Mouse (Mus musculus) heart, adult 18-20 months (tissue): ENCODE measurements around the gene Slit3. TPM values are rescaled to one million over a fixed set of nuclear protein-coding genes. Genes with fewer than 3 reads are reported as not detected.

Source experiments
- DNase-seq, 2 experiments: peaks; one replicate each; pipeline ENCODE4 v3.0.0; 2021 to 2022; ENCODE audit warnings: mixed read lengths in 1 of 2
- total RNA-seq, 2 experiments: library from RNA; stranded (reverse); gene quantifications; 2 replicates each; pipeline ENCODE4 v1.2.3; 2021

The Slit3 gene
- total RNA-seq, 2 experiments from 2014 or later = 12.6 to 13.3 TPM

- DNase-seq = no peak
Observed at GRCm38 (mm10) chr11:35124489-35125107, 3.6 kb downstream of the Slit3 start.

DNA sequence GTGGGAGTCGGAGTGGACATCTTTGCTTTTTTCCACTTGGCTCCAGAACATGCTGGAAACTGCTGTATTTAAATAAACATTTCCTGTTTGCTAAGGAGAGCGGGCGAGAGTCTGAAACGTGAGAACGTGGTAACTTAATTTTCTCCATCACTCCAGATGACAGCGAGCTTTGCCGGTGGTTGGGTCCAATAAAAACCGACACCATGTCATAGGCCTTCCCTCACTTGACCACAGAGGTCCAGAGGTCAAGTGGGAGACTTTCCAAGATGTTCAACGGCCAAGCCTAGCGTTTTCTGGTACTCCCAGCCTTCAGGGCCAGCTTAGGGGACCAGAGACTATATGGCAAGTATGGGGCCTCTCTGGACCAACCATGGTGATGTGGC, 4.1 kb downstream of the Slit3 start:
- peak; percentile 59 to 71 for DNase-seq

- no peak for DNase-seq
Observed at GRCm38 (mm10) chr11:35131740-35132139, 10.7 kb downstream of the Slit3 start.

GRCm38 (mm10) chr11:35136625-35137024, 15.6 kb downstream of the Slit3 start:
- DNase-seq = peak; percentile 18 to 22

DNA sequence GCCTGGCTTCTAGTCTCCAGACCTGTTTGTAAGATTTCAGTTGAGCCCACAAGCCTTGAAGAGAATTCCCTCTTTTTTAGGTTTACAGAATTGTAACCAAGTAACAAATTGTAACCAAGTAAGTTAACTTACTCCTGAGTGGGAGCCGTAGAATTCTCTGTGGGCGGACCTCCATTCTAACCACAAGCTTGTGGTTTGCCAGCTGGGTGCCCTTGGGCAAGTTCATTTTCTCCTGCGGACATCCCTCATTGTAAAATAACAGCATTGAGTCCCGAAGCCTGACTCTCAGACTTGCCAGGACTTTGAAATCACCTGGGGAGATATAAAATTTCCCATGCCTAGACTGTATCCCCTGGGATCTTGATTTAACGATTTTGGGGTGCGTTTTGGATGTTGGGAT, 19.1 kb downstream of the Slit3 start:
- no peak for DNase-seq

- DNase-seq = no peak
Observed at GRCm38 (mm10) chr11:35142202-35142601, 21.2 kb downstream of the Slit3 start.

DNA sequence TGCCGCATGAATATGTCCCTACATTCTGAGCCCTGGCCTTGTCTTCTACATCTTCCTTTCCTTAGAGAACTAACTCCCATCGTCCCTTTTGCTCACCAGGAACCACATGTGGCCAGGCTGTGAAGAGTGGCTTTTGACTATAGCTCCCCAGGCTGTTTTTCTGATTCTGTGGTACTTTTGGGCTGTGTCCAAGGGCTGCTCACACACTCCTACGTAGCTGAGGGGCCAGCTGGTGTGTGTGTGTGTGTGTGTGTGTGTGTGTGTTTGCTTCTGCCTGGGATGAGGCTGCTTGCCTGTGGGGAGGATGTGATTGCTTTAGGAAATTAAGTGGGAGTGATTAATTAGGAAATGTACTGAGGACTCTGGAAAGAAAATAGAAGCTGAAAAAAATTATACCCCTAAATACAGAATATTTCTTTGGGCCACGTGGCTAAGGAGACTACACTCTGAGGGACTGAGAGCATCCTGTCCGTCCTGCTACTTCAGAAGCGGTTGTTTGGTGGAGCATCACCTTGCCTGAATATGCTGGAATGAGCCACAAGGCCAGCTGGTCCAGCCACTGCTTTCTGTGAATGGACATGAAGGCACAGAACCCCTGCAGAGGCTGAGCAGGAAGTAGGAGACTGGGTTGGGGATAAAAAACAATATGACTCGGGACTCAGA, 21.8 kb downstream of the Slit3 start:
- DNase-seq = no peak

- DNase-seq = no peak
Observed at GRCm38 (mm10) chr11:35147818-35148445, 26.9 kb downstream of the Slit3 start.

DNA sequence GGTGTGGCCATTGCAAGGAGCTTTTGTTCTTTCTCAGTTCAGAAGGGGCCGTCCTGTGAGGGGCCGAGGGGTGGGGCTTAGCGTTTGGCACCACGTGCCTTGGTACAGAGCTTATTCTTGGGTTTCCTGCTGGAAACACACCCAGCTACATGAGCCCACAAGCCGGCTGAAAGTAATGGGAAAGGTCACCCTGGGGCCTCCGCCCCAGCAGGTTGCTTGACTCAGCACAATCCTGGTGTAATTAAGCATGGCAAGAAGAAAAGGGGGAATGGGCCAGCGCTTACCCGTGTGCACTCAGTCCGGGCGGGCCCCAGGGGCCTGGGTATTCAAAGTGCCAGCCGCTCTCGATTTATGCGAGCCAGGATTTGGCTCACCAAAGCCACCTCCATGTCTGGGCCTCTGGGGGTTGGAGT, 30.5 kb downstream of the Slit3 start:
- no peak for DNase-seq

DNA sequence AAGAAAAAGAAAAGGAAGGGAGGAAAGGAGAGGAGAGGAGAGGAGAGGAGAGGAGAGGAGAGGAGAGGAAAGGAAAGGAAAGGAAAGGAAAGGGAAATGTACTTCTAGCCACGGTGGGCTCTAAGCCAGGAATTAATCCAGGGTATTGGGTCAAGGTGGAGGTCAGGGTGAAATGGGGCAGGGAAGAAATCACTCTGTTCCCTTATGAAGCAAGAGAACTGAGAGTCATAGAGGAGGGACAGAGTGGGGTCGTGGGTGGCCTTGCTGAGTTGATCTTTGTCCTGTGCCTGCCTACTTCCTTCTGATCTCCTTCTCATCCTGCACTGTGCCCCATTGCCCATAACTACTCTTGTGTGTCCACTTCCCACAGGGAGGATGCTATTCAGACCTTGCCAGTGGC, 31.9 kb downstream of the Slit3 start:
- no peak for DNase-seq

- no peak for DNase-seq
Observed at GRCm38 (mm10) chr11:35154449-35154848, 33.4 kb downstream of the Slit3 start.

GRCm38 (mm10) chr11:35155281-35155680, 34.3 kb downstream of the Slit3 start:
- DNase-seq = no peak

DNA sequence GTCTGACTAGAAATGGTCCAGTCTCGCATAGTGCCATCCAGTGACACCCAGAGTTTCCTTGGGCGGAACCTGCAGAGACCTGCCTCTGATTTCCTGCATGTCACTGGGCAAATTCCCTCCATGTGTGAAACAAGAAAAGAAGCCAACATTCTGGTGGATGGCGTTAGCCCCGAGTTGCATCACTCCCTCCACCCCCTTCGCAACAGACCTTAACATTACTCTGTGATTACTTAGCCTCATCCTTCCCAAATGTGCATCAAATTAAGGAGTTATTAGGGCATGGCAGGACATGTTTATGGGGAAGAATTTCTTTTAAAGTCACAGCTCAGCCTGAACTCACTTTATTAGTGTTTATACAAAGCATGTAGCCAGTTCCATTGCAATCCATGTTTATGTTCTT, 35.7 kb downstream of the Slit3 start:
- DNase-seq = no peak

DNA sequence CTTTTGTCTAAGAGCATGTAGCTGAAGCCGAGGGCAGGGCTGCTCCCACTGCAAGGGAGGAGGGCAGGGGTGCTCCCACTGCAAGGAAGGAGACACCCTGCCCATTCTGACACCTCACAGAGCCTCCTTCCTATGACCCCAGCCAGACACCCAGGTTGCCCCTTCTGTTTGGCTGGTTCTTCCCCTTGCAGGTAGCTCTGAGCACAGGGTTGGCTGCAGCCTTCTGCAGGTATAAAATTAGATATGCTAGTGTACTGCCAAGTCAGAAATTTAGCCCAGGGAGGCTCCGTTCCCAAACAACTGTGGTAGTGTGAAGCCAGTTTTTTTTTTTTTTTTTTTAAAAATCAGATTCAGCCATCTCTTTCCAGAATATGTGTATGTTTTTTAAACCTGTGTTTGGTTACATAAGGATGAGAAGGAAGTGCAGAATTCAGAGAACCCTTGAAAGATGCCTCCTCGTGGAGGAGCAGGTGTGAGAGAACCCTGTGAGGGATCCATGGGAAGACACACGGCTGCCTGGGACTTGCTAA, 39.7 kb downstream of the Slit3 start:
- no peak for DNase-seq

DNA sequence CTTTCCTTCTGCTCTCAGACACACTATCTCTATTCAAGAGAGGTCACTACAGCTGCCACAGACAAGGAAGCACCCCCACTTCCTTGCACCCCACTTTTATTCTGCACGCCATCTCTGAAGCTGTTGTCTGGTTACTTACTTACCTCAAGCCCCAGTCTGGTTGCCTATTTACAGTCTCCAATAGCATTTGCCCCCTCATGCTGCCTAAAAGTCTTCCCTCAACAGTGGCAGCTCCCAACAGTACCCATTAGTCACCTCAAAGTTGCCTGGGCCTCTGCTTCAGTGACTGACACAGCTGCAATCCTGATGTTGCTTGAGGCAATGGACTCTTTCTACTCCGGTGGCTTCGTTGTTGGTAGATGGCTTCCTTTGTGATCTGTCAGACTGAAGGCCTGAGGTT, 42.4 kb downstream of the Slit3 start:
- no peak for DNase-seq

- peak in 1 of 2 experiments; percentile 16 for DNase-seq
Observed at GRCm38 (mm10) chr11:35167176-35167575, 46.2 kb downstream of the Slit3 start.

GRCm38 (mm10) chr11:35171505-35171904, 50.5 kb downstream of the Slit3 start:
- no peak for DNase-seq

DNA sequence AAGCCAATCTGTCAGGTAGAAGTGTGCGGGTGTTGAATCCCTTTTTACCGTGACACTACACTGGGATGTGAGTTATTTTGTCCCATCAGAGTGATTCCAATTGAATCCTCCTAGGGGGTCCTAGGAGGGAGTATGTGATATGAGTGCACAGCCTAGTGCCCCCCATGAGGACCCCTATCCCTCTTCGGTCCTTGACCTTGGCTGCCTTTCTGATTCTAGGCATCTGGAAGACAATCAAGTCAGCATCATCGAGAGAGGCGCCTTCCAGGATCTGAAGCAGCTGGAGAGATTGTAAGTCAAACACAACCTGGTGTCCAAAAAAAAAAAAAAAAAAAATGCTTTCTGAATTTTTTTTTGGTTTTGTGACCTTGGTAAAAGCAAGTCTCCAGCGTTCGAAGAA, 56.5 kb downstream of the Slit3 start:
- DNase-seq = no peak

GRCm38 (mm10) chr11:35178144-35178817, 57.3 kb downstream of the Slit3 start:
- DNase-seq = no peak

GRCm38 (mm10) chr11:35179305-35179704, 58.3 kb downstream of the Slit3 start:
- no peak for DNase-seq

- DNase-seq = no peak
Observed at GRCm38 (mm10) chr11:35182887-35183286, 61.9 kb downstream of the Slit3 start.

- DNase-seq = no peak
Observed at GRCm38 (mm10) chr11:35194826-35195225, 73.8 kb downstream of the Slit3 start.

- peak; percentile 27 to 50 for DNase-seq
Observed at GRCm38 (mm10) chr11:35196777-35197176, 75.8 kb downstream of the Slit3 start.
